Mouse (Mus musculus) hindbrain, embryonic 16.5 days (tissue): Measurements from ENCODE around the gene Rabep1. TPM values are rescaled to one million over a fixed set of nuclear protein-coding genes. Genes with fewer than 3 reads are reported as not detected.
"Not testable (repeated sequence)": the region's sequence is repeated elsewhere in the genome, so short reads cannot be mapped to it uniquely, and the experiment has no call there.

Experiments
- ATAC-seq: fragments of 200-750 bp; cut with Nextera tagmentation; 2 replicates; pipeline ENCODE4 v1.8.0; 2017; ENCODE audit warnings: moderate TSS enrichment, moderate library complexity
- H3K27ac ChIP-seq: fragments of 300-500 bp; sonication (generic); 2 replicates; pipeline ENCODE4 v1.5.1; 2014; ENCODE audit warnings: low read depth, mild to moderate bottlenecking, control low read depth, low read length, moderate library complexity
- H3K27me3 ChIP-seq: fragments of 300-500 bp; sonication (generic); replicated peaks from 2 replicates; pipeline ENCODE4 v1.6.1; 2014; ENCODE audit warnings: low read length; ENCODE audit not compliant: control insufficient read depth, insufficient read depth
- H3K36me3 ChIP-seq: fragments of 300-500 bp; sonication (generic); 2 replicates; pipeline ENCODE4 v1.6.1; 2014; ENCODE audit warnings: mild to moderate bottlenecking, low read length, moderate library complexity, mixed read lengths; ENCODE audit not compliant: control insufficient read depth, insufficient read depth
- H3K4me1 ChIP-seq: fragments of 300-500 bp; sonication (generic); 2 replicates; pipeline ENCODE4 v1.6.1; 2014; ENCODE audit warnings: low read depth, low read length; ENCODE audit not compliant: control insufficient read depth, insufficient read depth
- H3K4me2 ChIP-seq: fragments of 300-500 bp; sonication (generic); 2 replicates; pipeline ENCODE4 v1.6.1; 2014; ENCODE audit warnings: mild to moderate bottlenecking, low read length, control low read depth, moderate library complexity
- H3K4me3 ChIP-seq: fragments of 300-500 bp; sonication (generic); 2 replicates; pipeline ENCODE4 v1.5.1; 2014; ENCODE audit warnings: mild to moderate bottlenecking, low read length, control low read depth, moderate library complexity
- H3K9ac ChIP-seq: fragments of 300-500 bp; sonication (generic); 2 replicates; pipeline ENCODE4 v1.6.1; 2014; ENCODE audit warnings: low read depth, mild to moderate bottlenecking, control low read depth, low read length, moderate library complexity
- H3K9me3 ChIP-seq: fragments of 300-500 bp; sonication (generic); 2 replicates; pipeline ENCODE4 v1.6.1; 2014; ENCODE audit warnings: mild to moderate bottlenecking, low read length, moderate library complexity; ENCODE audit not compliant: control insufficient read depth
- WGBS: fragments of 180-500 bp; shearing (Covaris S2); extraction: QIAGEN DNeasy Blood & Tissue Kit; methylation state at CpG from one replicate; pipeline ENCODE4 v1.1.7; 2014; 5-methylcytosine and 5-hydroxymethylcytosine counted together
- polyA plus RNA-seq: library from polyadenylated mRNA; unstranded; fragments of >200 nt; fragmentation: Nextera tagmentation; extraction: Ambion mirVana; gene quantifications from 2 replicates; pipeline ENCODE4 v1.2.1, GENCODE M21; 2015

The Rabep1 gene
- polyA plus RNA-seq, 1 experiment from 2014 or later = 88.1 TPM

DNA sequence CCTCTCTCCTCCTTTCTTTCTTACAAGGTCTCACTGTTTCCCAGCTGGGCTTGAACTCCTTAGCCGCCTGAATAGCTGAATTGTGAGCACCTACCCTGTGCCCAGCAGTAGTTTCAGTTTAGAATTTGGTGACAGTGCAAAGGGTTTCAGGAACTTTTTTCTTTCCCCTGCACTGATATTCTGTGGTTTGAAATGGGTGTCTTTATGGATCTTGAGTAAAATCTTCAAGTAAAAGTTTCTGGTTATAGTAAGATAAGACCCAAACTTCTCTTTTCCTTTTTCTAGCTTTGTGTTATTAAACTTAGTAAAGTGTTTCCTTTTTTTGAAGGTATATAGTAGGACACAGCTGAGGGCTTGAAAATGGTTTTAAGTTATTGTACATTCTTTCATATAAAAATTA lies 26.5 kb downstream of the Rabep1 start:
- H3K4me1 ChIP-seq = peaks cover 3% of the 10 kb centered on the region; the same call in 1 of the 2 replicates
- no peak overlapping the region for H3K9ac ChIP-seq
- H3K27me3 ChIP-seq = no peaks in the 10 kb centered on the region
- H3K4me2 ChIP-seq = no peak overlapping the region
- 77% methylated on average over 1 of the region's 1 CpGs for WGBS
- no peak for ATAC-seq
- no peaks in the 10 kb centered on the region for H3K36me3 ChIP-seq
- H3K27ac ChIP-seq = no peak overlapping the region
- H3K9me3 ChIP-seq = no peaks in the 10 kb centered on the region
- no peak overlapping the region for H3K4me3 ChIP-seq

DNA sequence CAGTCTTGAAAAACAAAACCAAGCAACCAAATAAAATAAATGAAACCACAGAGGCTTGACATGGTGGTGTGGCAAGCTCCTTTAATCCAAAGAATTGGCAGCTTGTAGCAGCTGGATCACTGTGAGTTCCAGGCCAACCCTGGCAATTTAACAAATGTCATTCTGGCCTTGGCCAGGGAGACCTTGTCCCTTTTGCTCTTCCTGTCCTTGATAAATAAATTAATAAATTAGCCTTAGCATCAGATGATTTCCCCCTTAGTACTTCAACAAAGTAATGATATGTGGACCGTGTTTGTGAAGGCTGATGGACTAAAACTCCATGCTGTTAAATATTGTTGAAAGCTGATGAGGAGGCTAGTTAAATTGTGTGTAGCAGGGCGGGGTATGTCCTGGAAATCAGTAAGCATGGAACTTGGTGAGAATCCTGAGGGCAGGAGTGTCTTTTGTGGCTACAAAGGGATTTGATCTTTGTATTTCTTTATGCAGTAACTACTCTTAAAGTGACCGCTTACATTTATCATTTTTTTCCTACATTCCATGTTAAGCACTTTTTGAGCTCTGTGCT lies 27.3 kb downstream of the Rabep1 start:
- Histone ChIP-seq H3K36me3 (no peaks in the 10 kb centered on the region), H3K9me3 (no peaks in the 10 kb centered on the region), H3K9ac (no peak overlapping the region), H3K4me2 (no peak overlapping the region), H3K27me3 (no peaks in the 10 kb centered on the region), H3K4me1 (peaks cover 3% of the 10 kb centered on the region; the same call in 1 of the 2 replicates), H3K27ac (no peak overlapping the region), H3K4me3 (no peak overlapping the region)
- no peak for ATAC-seq
- WGBS = 91% methylated on average over 3 of the region's 3 CpGs

DNA sequence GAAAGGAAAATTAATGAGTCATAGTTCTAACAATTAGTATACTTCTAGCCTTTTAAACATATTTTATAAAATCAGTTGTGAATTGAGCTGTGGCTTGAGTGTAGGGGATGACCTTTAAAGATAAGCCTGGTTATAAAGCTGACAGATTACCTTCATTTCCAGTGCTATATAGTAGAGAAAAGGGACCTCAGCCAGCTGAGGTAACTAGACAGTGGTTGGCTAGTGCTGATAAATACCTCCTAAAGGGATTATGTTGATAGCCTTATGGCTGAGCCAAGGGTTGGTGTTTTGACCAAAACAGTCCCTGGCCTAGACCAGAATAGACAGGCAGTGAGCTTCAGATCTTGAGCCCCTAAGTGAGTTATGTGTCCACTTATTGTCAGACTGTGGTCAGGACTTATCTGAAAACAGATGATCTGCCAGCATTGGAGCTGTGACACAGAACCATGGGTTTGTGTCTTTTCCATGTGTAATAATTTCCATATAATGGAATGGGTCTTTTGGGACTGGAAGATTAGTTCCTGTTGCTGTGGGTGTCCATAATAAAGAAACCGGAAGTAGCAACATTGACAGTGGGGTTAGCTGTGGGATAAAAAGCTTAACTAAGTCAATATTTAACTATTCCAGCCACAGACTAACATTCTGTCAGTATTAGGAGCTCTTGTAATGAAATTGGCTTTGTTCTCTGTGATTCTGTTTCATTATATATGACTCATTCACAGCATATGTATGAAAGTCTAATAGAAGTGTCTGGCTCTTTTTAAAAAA lies 29.5 kb downstream of the Rabep1 start:
- Histone ChIP-seq H3K27ac (no peak overlapping the region), H3K4me3 (no peak overlapping the region), H3K9me3 (no peaks in the 10 kb centered on the region), H3K36me3 (0 out of 2 replicates have a peak, but pooled peaks cover 2% of the 10 kb centered on the region), H3K4me1 (peaks cover 3% of the 10 kb centered on the region; the same call in 1 of the 2 replicates), H3K9ac (no peak overlapping the region), H3K27me3 (no peaks in the 10 kb centered on the region), H3K4me2 (no peak overlapping the region)
- no peak for ATAC-seq
- WGBS = 75% methylated on average over 1 of the region's 1 CpGs

DNA sequence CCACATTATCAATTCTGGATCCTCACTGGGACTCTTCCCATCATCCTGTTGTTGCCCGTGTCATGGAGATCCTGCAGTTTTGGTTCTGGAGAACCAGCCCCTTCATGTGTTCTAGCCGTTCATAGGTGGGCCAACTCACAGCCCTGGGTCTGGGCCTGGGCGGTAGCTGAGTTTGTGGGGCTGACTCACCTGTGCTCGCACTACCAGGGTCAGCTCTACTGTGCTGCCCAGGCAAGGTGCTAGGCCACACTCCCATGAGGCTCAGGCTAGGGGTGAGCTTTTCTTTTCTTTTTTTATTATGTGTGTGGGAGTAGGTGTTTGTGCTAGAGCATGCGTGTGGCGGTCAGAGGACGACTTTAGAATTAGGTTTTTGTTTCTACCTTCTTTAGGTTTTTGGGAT lies 33.1 kb downstream of the Rabep1 start:
- Histone ChIP-seq H3K36me3 (0 out of 2 replicates have a peak, but pooled peaks cover 2% of the 10 kb centered on the region), H3K4me2 (no peak overlapping the region)
- WGBS = 94% methylated on average over 7 of the region's 7 CpGs

DNA sequence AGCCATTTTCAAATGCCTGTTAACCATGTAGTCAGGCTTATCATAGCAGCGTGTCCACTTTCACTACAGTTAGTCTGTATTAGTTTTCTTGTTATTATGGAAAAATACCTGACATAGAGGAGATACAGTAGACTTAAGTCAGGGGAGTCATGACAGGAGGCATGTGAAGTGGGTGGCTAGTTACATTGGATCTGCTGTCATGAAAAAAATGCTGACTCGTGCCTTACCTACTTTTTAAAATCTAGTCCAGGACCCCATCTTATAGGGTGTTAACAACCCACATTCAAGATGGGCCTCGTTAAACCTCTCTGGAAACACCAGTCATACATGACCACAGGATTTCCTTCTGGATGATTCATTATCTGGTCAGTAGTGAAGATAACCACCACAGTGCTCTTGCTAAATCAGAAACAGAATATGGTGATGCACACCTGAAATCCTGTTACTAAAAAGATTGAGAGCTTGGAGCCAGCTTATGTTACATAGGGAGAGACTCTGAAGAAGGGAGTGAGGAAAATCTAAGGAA lies 38.4 kb downstream of the Rabep1 start:
- Histone ChIP-seq H3K4me1 (no peaks in the 10 kb centered on the region), H3K4me2 (no peak overlapping the region), H3K27me3 (no peaks in the 10 kb centered on the region), H3K36me3 (peaks cover 3% of the 10 kb centered on the region), H3K9ac (no peak overlapping the region), H3K4me3 (no peak overlapping the region), H3K9me3 (no peaks in the 10 kb centered on the region), H3K27ac (no peak overlapping the region)
- ATAC-seq = no peak
- WGBS = 97% methylated on average over 3 of the region's 3 CpGs

More for the DNA sequence above, 33.1 kb downstream of the Rabep1 start:
- Histone ChIP-seq H3K27ac (no peak overlapping the region), H3K9me3 (no peaks in the 10 kb centered on the region), H3K4me3 (no peak overlapping the region), H3K9ac (no peak overlapping the region), H3K4me1 (peaks cover 3% of the 10 kb centered on the region; the same call in 1 of the 2 replicates), H3K27me3 (no peaks in the 10 kb centered on the region)
- ATAC-seq = no peak

DNA sequence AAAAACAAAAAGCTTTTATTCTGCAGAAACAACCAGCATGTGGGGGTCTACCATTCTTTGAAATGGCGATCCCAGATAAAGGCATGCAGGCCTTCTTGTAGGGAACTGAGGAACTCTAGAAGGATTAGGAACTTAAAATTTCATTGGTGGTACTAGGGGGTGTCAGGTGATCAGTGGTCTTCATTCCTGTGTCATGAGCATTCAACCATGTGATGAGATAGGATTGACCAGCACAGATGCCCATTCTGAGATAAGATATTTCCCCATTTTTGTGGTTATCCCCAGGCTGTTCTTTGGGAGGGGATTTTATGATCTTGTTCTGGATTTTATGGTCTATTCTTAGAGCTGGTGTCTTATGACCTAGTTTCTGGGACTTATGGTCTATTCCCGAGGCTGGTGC lies 46.1 kb downstream of the Rabep1 start:
- 93% methylated on average over 2 of the region's 2 CpGs for WGBS
- H3K9me3 ChIP-seq = no peaks in the 10 kb centered on the region
- H3K9ac ChIP-seq = no peak overlapping the region
- H3K27ac ChIP-seq = no peak overlapping the region
- no peak for ATAC-seq
- H3K4me1 ChIP-seq = no peaks in the 10 kb centered on the region
- H3K36me3 ChIP-seq = peaks cover 15% of the 10 kb centered on the region
- H3K4me2 ChIP-seq = no peak overlapping the region
- no peaks in the 10 kb centered on the region for H3K27me3 ChIP-seq
- no peak overlapping the region for H3K4me3 ChIP-seq

DNA sequence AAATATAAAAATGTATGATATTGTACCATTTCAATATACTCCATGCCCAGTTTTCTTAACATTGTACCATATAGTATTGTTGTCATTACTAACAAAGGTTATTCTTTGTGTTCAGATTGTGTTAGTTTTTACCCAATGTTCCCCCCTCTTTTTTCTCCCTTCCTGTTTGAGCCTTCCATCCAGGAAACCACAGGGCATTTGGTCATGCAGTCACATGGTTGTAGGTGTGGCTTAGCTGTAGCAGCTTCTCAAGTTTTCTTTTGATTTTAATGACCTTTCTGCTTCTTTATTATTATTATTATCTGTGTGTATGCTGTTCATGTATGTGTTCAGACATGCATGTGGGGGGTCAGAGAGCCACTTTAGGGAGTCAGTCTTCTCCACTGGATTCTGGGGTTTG lies 47.0 kb downstream of the Rabep1 start:
- H3K9me3 ChIP-seq = no peaks in the 10 kb centered on the region
- no peaks in the 10 kb centered on the region for H3K4me1 ChIP-seq
- ATAC-seq = no peak
- no peak overlapping the region for H3K9ac ChIP-seq
- no peak overlapping the region for H3K27ac ChIP-seq
- H3K27me3 ChIP-seq = no peaks in the 10 kb centered on the region
- no peak overlapping the region for H3K4me3 ChIP-seq
- H3K36me3 ChIP-seq = peaks cover 18% of the 10 kb centered on the region
- no peak overlapping the region for H3K4me2 ChIP-seq

DNA sequence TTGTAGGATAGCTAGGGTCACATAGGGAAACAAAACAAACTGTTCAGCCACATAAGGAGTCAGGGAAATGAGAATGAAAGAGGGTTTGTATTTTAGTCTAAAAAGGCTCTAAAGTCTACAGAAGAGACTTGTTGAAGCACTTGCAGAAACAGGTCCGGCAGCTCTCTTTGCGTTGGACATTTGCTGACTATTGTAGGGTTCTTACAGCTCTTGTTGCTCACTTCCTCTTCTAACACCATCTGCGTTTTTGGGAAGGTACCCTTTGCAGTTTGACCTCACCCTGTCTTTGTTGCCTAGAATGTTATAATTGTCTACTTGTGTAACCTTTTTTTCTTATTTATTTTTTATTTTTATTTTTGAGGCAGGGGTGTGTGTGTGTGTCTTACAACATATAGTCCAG lies 53.1 kb downstream of the Rabep1 start:
- Histone ChIP-seq H3K27ac (no peak overlapping the region), H3K4me2 (no peak overlapping the region), H3K4me3 (no peak overlapping the region), H3K4me1 (no peaks in the 10 kb centered on the region), H3K9me3 (no peaks in the 10 kb centered on the region), H3K36me3 (peaks cover 19% of the 10 kb centered on the region), H3K9ac (no peak overlapping the region), H3K27me3 (no peaks in the 10 kb centered on the region)
- no peak for ATAC-seq
- WGBS = 93% methylated on average over 3 of the region's 3 CpGs

DNA sequence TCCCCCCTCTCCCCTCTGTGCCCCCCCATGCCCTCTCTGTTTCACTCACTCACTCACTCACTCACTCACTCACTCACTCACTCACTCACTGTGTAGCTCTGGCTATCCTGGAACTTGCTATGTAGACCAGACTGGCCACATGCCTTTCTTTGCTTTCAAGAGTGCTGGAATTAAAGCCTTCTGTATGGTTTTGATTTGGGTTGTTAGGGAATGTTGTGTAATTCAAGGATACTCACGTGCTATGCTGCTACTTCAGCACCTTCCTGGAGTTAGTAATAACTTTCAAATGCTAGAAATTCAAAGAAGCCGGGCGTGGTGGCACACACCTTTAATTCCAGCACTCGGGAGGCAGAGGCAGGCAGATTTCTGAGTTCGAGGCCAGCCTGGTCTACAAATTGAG lies 53.6 kb downstream of the Rabep1 start:
- not testable (repeated sequence) for ATAC-seq, H3K4me3 ChIP-seq, H3K27me3 ChIP-seq, H3K4me2 ChIP-seq, H3K27ac ChIP-seq, H3K4me1 ChIP-seq, H3K9me3 ChIP-seq, H3K9ac ChIP-seq
- H3K36me3 ChIP-seq = peaks cover 19% of the 10 kb centered on the region
- 97% methylated on average over 5 of the region's 5 CpGs for WGBS
